Mouse (Mus musculus): ENCODE measurements around the gene Spag7. TPM values are rescaled to one million over a fixed set of nuclear protein-coding genes. Genes with fewer than 3 reads are reported as not detected.

The Spag7 gene
- polyA plus RNA-seq, 1 experiment from 2014 or later, result 152 TPM

DNA sequence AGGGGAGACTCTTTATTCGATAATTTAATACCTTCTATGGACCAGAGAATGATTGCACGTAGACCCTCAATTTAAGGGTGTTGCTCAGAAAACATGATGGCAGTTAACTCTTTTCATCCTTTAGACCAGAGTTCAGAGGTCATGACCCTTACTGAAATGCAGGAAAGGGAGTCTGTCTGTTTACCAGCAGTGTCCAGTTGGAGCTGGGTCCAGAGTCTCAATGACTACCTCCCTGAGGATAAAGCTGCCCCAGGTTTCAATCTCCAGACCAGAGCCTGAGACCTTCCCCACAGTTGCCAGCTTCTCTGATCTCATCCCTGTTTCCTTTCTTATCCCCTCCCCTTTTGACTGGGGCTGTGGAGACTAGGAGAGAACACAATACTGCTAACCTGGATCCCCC lies 9.4 kb upstream of the Spag7 start:
- peaks cover 31% of the 10 kb centered on the region for H3K36me3 ChIP-seq

DNA sequence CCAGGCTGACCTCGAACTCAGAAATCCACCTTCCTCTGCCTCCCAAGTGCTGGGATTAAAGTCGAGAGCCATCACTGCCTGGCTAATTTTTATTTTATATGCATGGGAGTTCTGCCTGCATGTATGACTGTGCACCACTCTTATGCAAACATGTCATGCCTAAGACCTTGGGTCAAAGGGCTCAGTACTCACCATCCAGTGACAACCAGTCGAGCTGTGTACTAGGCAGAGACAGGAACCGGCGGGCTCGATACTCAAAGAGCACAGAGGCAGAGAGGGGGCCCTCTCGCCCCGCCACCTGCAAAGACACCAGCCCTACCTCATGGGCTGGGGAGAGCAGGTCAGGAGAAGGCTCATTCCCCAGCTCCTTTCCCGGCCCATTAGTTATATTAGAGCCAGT lies 8.9 kb upstream of the Spag7 start:
- Histone ChIP-seq H3K9me3 (no peaks in the 10 kb centered on the region), H3K4me1 (peaks cover 6% of the 10 kb centered on the region), H3K27me3 (replicated peaks) (no peaks in the 10 kb centered on the region), H3K27ac (no peak overlapping the region), H3K4me3 (replicated peaks) (no peak overlapping the region), H3K36me3 (peaks cover 26% of the 10 kb centered on the region), H3K4me2 (no peak overlapping the region), H3K9ac (no peak overlapping the region)
- ATAC-seq (ENCODE audit: insufficient read depth, low FRiP score, low read depth), result no peak
- WGBS, result 71% methylated on average over 9 of the region's 9 CpGs

More for the DNA sequence above, 9.4 kb upstream of the Spag7 start:
- no peak overlapping the region for H3K27ac ChIP-seq
- H3K4me2 ChIP-seq, result no peak overlapping the region
- no peaks in the 10 kb centered on the region for H3K9me3 ChIP-seq
- H3K4me3 ChIP-seq (replicated peaks), result no peak overlapping the region
- H3K27me3 ChIP-seq (replicated peaks), result no peaks in the 10 kb centered on the region
- WGBS, result 75% methylated on average over 2 of the region's 2 CpGs
- H3K4me1 ChIP-seq, result peaks cover 6% of the 10 kb centered on the region
- ATAC-seq (ENCODE audit: insufficient read depth, low FRiP score, low read depth), result no peak
- no peak overlapping the region for H3K9ac ChIP-seq

DNA sequence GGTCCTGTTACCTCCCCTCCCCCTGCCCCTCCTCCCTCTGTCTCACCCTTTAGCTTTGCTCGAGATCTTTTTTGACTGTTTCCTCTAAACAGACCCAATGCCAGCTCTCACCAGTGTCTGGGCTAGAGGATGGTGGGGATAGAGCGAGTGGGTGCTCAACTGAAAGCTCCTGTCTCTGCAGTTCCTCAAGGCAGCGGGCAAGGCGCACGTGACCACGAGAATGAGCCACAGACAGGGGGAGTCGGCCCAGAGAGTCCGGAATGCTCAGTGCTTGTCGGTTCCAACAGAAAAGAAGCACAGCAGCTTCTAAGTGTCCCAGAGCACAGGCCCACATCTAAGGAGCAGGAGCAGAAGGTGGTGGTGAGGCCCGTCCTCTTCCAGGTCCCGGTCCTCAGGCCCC lies 5.3 kb upstream of the Spag7 start:
- H3K36me3 ChIP-seq, result peaks cover 14% of the 10 kb centered on the region

DNA sequence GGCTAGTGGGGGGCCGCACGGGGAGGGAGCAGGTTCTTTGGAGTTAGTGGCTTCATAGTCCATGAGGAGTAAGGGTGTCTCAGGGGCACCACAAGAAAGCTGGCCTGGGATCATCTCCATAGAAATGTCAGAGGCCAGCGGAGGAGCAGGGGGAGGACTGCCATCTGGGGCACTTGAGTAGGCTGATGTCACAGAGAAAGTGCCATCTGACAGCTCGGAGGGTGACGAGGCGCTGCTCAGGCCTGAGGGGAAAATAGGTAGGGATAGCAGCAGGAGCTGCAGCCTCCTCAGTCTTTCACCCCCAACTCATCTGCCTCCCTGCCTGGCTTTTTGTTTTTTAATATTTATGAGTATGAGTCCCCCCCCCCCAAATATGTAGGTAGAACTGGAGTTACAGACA lies 4.8 kb upstream of the Spag7 start:
- Histone ChIP-seq H3K9me3 (no peaks in the 10 kb centered on the region), H3K4me3 (replicated peaks) (no peak overlapping the region), H3K27ac (no peak overlapping the region), H3K4me1 (peaks cover 8% of the 10 kb centered on the region; the same call in 1 of the 2 replicates), H3K36me3 (peaks cover 10% of the 10 kb centered on the region), H3K9ac (no peak overlapping the region), H3K4me2 (no peak overlapping the region), H3K27me3 (replicated peaks) (no peaks in the 10 kb centered on the region)
- WGBS, result 76% methylated on average over 6 of the region's 6 CpGs
- no peak for ATAC-seq (ENCODE audit: insufficient read depth, low FRiP score, low read depth)

More for the DNA sequence above, 5.3 kb upstream of the Spag7 start:
- 71% methylated on average over 11 of the region's 11 CpGs for WGBS
- Histone ChIP-seq H3K4me1 (peaks cover 8% of the 10 kb centered on the region; the same call in 1 of the 2 replicates), H3K27ac (no peak overlapping the region), H3K27me3 (replicated peaks) (no peaks in the 10 kb centered on the region), H3K4me2 (no peak overlapping the region), H3K9ac (no peak overlapping the region), H3K9me3 (no peaks in the 10 kb centered on the region), H3K4me3 (replicated peaks) (no peak overlapping the region)
- no peak for ATAC-seq (ENCODE audit: insufficient read depth, low FRiP score, low read depth)

DNA sequence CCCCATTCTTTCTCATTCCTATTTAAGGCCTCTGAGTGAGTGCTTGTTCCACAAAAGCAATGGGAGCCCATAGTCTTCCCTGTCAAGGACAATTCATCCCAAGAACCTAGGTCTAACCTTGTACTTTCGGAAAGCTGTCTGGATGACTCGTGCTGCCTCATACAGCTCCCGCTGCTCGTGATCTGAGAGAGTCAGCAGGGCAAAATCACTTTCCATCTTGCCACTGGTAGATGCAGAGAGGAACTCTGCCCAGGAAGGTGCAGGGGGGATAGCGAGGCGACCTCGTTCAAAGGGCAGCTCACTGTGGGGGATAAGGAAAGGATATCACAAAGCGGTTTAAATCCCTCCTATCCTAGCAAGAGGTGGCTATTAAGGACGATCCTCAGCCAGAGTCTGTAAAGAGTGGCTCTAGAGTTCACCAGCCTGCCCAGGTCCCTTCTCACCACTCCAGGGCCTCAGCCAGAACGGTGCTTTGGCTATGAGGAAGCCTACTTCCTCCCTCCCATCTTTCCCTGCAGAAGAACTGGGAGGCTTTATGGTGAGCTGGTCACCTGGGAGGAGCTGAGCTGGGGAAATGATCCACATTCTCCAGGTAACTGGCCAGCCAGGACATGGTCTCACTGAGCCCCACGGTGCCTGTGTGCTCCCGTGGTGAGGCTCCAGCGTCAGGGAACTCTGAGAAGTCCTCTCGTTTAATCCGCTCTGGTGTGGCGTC lies 2.3 kb upstream of the Spag7 start:
- H3K4me1 ChIP-seq, result peaks cover 17% of the 10 kb centered on the region
- peaks cover 8% of the 10 kb centered on the region for H3K36me3 ChIP-seq
- H3K4me3 ChIP-seq (replicated peaks), result no peak overlapping the region
- H3K27ac ChIP-seq, result no peak overlapping the region
- H3K9ac ChIP-seq, result no peak overlapping the region
- 85% methylated on average over 16 of the region's 16 CpGs for WGBS
- no peaks in the 10 kb centered on the region for H3K27me3 ChIP-seq (replicated peaks)
- ATAC-seq (ENCODE audit: insufficient read depth, low FRiP score, low read depth), result no peak
- H3K4me2 ChIP-seq, result no peak overlapping the region
- no peaks in the 10 kb centered on the region for H3K9me3 ChIP-seq

DNA sequence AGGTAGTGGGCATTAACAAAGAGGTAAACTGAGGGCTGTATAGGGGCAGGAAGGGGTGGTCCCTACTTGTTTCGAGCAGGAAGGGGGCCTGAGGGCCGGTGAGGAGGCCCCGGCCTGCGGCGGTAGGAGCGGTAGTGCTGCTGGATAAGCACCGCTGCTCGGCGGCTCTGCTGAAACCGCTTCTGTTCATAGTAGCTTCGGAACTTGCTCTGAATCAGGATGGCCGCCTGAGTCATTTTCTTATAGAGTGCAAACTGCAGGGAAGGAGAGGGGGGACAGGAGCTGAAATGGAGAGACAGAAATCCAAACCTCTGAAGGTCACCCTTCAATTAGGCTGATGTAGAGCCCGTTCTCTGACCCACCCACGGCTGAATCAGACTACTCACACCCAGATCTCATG lies 1.3 kb upstream of the Spag7 start:
- Histone ChIP-seq H3K4me2 (peak overlapping the region; percentile 80), H3K9me3 (no peaks in the 10 kb centered on the region), H3K27ac (peak overlapping the region; percentile 99), H3K9ac (peak overlapping the region; percentile 45), H3K4me3 (replicated peaks) (peak overlapping the region; percentile 62), H3K4me1 (peaks cover 22% of the 10 kb centered on the region), H3K27me3 (replicated peaks) (no peaks in the 10 kb centered on the region), H3K36me3 (peaks cover 6% of the 10 kb centered on the region; the same call in 1 of the 2 replicates)
- ATAC-seq (ENCODE audit: insufficient read depth, low FRiP score, low read depth), result no peak
- 46% methylated on average over 14 of the region's 14 CpGs for WGBS

DNA sequence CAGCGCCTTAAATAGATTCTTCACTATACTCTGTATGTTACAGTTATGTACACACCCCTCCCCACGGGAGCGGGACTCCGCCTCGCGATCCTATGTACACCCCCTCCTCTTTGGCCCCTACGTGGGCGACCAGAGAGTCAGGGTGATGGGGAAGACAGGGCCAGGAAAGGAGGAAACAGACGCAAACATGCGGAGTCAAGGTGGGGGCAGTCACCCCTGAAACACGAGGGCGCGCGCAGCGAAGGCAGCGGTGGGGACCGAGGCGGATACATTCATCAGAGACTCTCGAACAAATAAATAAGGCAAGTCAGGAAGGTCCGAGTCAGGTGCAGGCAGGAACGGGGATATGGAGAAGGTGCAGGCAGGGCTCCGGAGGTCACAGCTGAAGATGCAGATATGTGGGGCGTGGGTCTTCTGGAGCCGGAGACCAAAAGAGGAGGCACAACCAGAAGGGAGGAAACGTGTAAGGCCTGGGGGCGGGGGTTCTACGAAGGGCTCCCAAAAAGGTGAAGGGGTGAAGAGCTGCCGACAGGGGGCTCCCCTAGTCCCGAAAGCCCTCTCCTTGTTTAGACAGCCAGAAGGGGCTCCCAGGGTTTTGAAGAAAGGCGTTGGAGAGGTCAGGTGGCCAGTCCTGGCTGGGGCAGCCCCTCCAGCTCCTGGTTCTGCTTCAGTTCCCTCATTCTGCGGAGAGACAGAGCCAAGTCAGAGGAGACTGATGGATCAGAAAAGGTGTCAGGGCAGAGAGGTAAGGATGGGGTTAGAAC lies 548 bp upstream of the Spag7 start:
- peak; percentile 12 for ATAC-seq (ENCODE audit: insufficient read depth, low FRiP score, low read depth)
- peak overlapping the region; percentile 99 for H3K27ac ChIP-seq
- 1% methylated on average over 31 of the region's 31 CpGs for WGBS
- H3K27me3 ChIP-seq (replicated peaks), result no peaks in the 10 kb centered on the region
- H3K9me3 ChIP-seq, result no peaks in the 10 kb centered on the region
- peaks cover 22% of the 10 kb centered on the region for H3K4me1 ChIP-seq
- H3K36me3 ChIP-seq, result peaks cover 13% of the 10 kb centered on the region
- peak overlapping the region; percentile 62 for H3K4me3 ChIP-seq (replicated peaks)
- peak overlapping the region; percentile 80 for H3K4me2 ChIP-seq
- H3K9ac ChIP-seq, result peak overlapping the region; percentile 45

DNA sequence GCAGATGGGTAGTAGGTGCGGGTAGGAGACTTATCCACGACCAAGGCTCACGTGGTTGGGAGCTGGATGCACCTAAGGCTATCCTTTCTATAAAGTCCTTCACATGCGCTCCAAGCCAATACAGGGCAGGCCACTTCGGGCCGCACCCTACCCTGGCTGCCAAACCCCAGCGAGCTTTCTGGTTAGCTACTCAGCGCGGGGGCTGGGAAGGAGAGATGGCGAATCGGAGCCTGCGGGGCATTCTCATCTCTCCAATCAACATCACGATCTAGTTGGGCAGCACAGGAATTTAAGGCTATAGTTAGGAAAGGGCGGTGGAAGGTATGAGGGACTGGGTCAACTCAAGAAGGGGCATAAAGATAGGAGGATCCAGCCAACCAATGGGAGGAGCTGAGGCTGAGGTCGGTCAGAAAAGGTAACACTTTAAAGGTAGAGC lies 863 bp downstream of the Spag7 start:
- H3K27me3 ChIP-seq (replicated peaks), result no peaks in the 10 kb centered on the region
- peak; percentile 39 for ATAC-seq (ENCODE audit: insufficient read depth, low FRiP score, low read depth)
- H3K9me3 ChIP-seq, result no peaks in the 10 kb centered on the region
- peak overlapping the region; percentile 62 for H3K4me3 ChIP-seq (replicated peaks)
- WGBS, result under 1% methylated on average over 15 of the region's 15 CpGs
- peak overlapping the region; percentile 80 for H3K4me2 ChIP-seq
- peaks cover 22% of the 10 kb centered on the region for H3K4me1 ChIP-seq
- peak overlapping the region; percentile 99 for H3K27ac ChIP-seq
- peak overlapping the region; percentile 40; the same call in 1 of the 2 replicates for H3K9ac ChIP-seq
- H3K36me3 ChIP-seq, result peaks cover 25% of the 10 kb centered on the region

DNA sequence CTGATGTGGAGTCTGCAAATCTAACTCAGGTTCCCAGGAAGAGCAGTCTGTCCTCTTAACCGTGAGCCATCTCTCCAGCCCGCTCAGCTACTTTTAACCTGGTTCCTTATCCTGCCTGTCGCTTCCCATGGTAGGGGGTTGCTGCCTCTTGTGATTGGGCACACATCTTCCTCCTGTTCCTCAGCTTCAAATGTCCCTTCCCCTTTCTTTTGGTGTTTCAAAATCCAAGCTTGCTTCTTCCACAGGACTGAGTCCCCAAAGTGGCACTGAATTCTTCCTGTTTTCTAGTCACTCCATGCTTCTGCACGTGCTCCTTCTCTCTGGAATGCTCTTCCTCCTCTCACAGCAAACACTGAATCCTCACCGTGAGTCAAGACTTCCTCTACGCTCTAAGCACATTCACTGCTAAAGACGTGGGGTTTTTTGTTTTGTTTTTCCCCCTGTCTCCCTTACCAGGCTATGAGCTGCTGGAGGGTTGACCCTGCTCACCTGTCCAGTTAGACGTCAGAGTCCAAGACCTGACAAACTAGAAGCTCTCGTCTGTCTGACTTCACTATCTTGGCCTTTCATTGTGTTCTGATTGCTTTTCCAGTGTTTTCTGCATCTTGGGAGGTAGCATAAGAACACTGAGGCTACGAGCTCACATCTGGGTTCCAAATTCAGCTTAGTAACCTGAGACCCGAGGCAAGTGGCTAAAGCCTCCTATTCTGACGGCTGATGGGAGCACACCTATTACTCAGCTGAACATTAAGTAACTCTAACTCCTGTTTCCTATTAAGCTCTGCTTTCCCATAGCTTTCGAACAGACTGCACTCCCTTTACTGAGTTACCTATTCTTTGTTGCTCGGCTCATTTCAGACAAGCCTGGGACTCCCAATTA lies 1.7 kb downstream of the Spag7 start:
- Histone ChIP-seq H3K4me1 (peaks cover 22% of the 10 kb centered on the region), H3K4me2 (peak overlapping the region; percentile 80), H3K4me3 (replicated peaks) (peak overlapping the region; percentile 62), H3K27ac (peak overlapping the region; percentile 99), H3K27me3 (replicated peaks) (no peaks in the 10 kb centered on the region), H3K9me3 (no peaks in the 10 kb centered on the region), H3K36me3 (peaks cover 33% of the 10 kb centered on the region), H3K9ac (peak overlapping the region; percentile 3; the same call in 1 of the 2 replicates)
- no peak for ATAC-seq (ENCODE audit: insufficient read depth, low FRiP score, low read depth)
- 62% methylated on average over 14 of the region's 14 CpGs for WGBS

DNA sequence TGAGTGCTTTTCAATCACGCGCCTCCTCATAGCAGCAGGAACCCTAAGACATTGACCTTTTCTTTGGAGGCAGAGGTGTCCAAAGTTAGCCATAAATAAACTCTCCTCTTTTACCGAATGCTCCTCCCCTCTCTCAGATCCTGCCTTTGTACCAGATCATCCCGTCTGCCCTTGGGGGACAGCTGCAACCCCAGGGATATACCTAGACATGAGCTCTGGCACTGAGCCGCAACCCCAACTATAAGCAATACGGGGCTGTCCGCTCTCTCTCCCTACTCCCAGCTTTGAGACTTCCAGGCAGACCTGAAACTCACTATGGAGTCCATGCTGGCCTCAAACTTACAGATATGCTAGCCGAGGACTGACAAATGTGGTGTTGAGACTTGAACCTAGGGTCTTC lies 2.5 kb downstream of the Spag7 start:
- H3K4me3 ChIP-seq (replicated peaks), result no peak overlapping the region
- H3K4me1 ChIP-seq, result peaks cover 22% of the 10 kb centered on the region
- no peak for ATAC-seq (ENCODE audit: insufficient read depth, low FRiP score, low read depth)
- WGBS, result 94% methylated on average over 8 of the region's 8 CpGs
- H3K9me3 ChIP-seq, result no peaks in the 10 kb centered on the region
- no peaks in the 10 kb centered on the region for H3K27me3 ChIP-seq (replicated peaks)
- no peak overlapping the region for H3K4me2 ChIP-seq
- H3K27ac ChIP-seq, result no peak overlapping the region
- H3K36me3 ChIP-seq, result peaks cover 35% of the 10 kb centered on the region
- no peak overlapping the region; the same call in 1 of the 2 replicates for H3K9ac ChIP-seq

DNA sequence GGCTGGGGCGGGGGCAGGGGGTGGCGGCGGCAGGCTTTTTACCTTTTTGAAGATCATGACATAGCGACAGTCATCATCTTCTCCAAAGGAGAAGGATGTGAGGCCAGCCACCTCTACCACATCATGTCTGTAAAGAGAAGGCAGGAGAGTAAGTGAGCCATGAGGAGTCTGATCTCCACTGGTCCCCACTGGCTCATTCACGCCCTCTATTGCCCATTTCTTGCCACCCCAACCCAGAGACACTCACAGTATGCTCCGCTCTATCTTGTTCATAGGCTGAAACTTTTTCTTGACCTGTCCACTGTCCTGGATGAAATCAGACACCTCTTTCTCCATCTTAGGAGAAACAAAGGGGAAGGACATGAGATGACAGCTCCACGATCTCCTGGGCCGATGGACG lies 4.5 kb downstream of the Spag7 start:
- no peak overlapping the region for H3K4me2 ChIP-seq

More for the DNA sequence above, 4.5 kb downstream of the Spag7 start:
- WGBS, result 91% methylated on average over 9 of the region's 9 CpGs
- peaks cover 15% of the 10 kb centered on the region for H3K4me1 ChIP-seq
- H3K9ac ChIP-seq, result no peak overlapping the region
- no peak overlapping the region for H3K27ac ChIP-seq
- ATAC-seq (ENCODE audit: insufficient read depth, low FRiP score, low read depth), result no peak
- peaks cover 39% of the 10 kb centered on the region for H3K36me3 ChIP-seq
- H3K27me3 ChIP-seq (replicated peaks), result no peaks in the 10 kb centered on the region
- H3K9me3 ChIP-seq, result no peaks in the 10 kb centered on the region
- no peak overlapping the region for H3K4me3 ChIP-seq (replicated peaks)

Measured in stomach, embryonic 15.5 days (tissue).